Mouse (Mus musculus): ENCODE measurements around the gene Rbfox3. TPM values are rescaled to one million over a fixed set of nuclear protein-coding genes. Genes with fewer than 3 reads are reported as not detected.
A peak's percentile ranks its signal among the peaks of the same experiment; 100 is the strongest.

Rbfox3 gene
- total RNA-seq, 2 experiments from 2014 or later: 276 to 303 TPM

- no peak for DNase-seq (ENCODE audit: low spot score in 2 of 2)
- Histone ChIP-seq H3K27ac (no peak overlapping the region), H3K4me3 (no peak overlapping the region)
- TF ChIP-seq CTCF (conservative IDR thresholded peaks at IDR 0.05): no peak
Observed at GRCm38 (mm10) chr11:118736993-118737392, 174.4 kb downstream of the Rbfox3 start.

DNA sequence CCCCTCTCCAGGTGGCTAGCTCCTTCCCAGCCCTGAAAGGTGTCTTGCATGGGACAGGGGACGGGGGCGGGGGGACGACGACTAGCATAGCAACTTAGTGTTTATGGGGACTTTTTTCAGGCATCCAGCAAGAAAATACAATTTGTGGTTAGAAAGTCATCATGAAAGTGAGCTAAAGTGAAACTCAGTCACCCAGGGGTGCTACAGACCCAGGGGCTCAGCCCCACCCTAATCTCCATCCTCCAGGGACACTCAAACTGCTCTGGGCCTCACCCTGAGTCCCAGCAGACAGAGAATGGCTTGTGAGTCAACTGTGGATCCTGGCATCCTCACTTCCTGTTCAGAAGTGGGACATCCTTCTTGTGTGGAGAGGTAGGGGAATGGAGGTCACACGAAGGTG is 179.7 kb downstream of the Rbfox3 start:
- no peak overlapping the region for H3K4me3 ChIP-seq
- DNase-seq (ENCODE audit: low spot score in 2 of 2): no peak
- no peak overlapping the region for H3K27ac ChIP-seq
- TF ChIP-seq CTCF (conservative IDR thresholded peaks at IDR 0.05): no peak

- Histone ChIP-seq H3K27ac (no peak overlapping the region), H3K4me3 (no peak overlapping the region)
- no peak for TF ChIP-seq CTCF (conservative IDR thresholded peaks at IDR 0.05)
- DNase-seq (ENCODE audit: low spot score in 2 of 2): no peak
Observed at GRCm38 (mm10) chr11:118729373-118729772, 182.0 kb downstream of the Rbfox3 start.

DNA sequence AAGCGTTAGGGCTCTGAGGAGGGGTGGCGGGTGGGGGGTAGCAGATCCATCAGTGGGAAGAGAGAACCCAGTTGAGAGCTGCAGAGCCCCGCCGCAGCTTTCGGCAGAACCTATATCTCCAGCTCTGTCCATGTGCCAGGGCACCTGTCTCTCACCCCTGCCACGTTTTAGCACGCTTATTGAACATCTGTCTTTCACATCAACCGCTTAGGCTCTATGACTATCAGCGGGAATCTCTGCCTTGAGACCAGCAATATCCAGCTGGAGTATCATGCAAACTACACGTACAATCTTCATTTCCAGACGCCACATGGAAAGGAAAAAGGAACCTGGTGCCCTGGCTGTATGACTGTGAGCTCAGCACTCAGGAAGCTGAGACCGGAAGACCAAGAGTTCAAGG is 182.6 kb downstream of the Rbfox3 start:
- Histone ChIP-seq H3K27ac (no peak overlapping the region), H3K4me3 (no peak overlapping the region)
- TF ChIP-seq CTCF (conservative IDR thresholded peaks at IDR 0.05): no peak
- no peak for DNase-seq (ENCODE audit: low spot score in 2 of 2)

DNA sequence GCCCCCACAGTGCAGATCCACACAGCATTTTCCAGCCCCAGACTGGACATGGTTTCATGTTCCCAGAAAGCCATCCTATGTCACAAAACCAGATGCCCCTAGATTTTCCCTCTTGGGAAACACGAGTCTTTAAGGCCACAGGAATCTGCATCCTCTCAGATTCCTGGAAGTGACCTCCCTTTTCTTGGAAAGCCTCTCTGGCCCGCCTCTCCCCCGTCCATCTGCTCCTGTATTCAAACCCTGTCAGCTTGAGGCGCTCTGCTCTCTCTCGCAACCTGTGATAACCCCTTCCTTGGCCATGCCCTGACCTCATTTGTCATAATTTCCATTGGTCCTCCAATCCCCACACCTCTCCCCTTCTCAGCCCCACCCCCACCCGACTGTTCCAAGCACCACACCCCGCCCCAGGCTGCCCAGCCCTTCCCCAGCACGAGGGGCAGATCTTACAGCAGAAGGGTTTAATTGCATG is 183.3 kb downstream of the Rbfox3 start:
- DNase-seq (ENCODE audit: low spot score in 2 of 2): no peak
- no peak overlapping the region for H3K27ac ChIP-seq
- H3K4me3 ChIP-seq: no peak overlapping the region
- TF ChIP-seq CTCF (conservative IDR thresholded peaks at IDR 0.05): no peak

DNA sequence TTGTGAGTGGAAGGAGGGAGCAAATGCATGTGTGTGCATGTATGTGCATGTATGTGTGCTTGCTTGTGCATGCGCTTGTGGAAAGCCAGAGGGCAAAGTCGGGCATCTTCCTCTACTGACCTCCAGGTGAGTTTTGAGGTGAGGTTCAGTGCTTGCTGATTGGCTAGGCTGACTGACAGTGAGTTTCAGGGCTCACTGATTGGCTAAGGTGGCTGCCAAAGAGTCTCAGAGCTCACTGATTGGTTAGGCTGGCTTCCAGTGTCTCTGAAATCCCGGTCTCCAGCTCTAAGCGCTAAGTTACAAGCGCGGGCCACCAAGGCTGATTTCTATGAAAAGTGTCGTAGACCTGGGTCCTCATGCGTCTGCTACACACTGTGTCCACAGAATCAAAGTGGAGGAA is 185.0 kb downstream of the Rbfox3 start:
- no peak for TF ChIP-seq CTCF (conservative IDR thresholded peaks at IDR 0.05)
- Histone ChIP-seq H3K27ac (no peak overlapping the region), H3K4me3 (no peak overlapping the region)
- DNase-seq (ENCODE audit: low spot score in 2 of 2): no peak

GRCm38 (mm10) chr11:118724423-118724822 is 187.0 kb downstream of the Rbfox3 start:
- no peak overlapping the region for H3K27ac ChIP-seq
- no peak for DNase-seq (ENCODE audit: low spot score in 2 of 2)
- TF ChIP-seq CTCF (conservative IDR thresholded peaks at IDR 0.05): no peak
- H3K4me3 ChIP-seq: no peak overlapping the region

DNA sequence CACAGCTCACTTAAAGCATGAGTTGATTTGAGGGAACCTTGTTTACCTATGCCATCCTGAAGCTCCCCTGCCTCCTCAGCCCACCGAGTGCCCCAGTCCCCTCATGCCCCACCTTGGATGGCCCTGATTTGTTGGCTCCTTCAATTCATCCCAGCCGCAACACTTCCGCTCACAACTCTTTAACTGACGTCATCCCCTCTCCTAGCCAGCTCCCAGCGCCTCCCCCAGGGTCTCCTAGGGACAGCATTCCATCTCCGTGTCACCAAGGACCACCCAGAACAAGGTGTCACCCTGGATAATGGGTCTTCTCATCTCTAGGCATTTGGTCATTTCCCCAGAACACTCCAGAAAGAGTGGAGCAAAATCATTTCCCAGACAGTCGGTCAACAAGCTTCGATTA is 188.2 kb downstream of the Rbfox3 start:
- H3K4me3 ChIP-seq: no peak overlapping the region
- no peak for TF ChIP-seq CTCF (conservative IDR thresholded peaks at IDR 0.05)
- no peak overlapping the region for H3K27ac ChIP-seq
- no peak for DNase-seq (ENCODE audit: low spot score in 2 of 2)

DNA sequence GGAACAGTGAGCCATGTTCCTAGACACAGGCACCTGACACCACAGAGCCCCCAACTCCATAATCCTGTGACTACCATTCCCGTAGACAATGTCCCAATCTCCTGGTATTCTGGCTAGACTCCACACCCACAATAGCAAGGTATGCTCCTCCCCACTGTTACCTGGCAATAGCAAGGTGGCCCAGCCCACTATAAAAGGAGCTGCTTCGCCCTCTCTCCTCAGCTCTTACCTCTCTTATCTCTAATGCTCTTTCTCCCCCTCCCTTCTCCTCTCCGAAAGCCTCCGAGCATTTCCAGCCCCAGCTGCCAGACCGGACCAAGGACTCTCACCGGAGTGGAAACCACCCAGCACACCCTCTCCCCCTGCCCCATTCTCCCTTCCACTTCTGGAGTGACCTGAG is 189.5 kb downstream of the Rbfox3 start:
- no peak overlapping the region for H3K27ac ChIP-seq
- no peak for DNase-seq (ENCODE audit: low spot score in 2 of 2)
- no peak for TF ChIP-seq CTCF (conservative IDR thresholded peaks at IDR 0.05)

GRCm38 (mm10) chr11:118714601-118715524 is 196.5 kb downstream of the Rbfox3 start:
- H3K4me3 ChIP-seq: no peak overlapping the region
- no peak for TF ChIP-seq CTCF (conservative IDR thresholded peaks at IDR 0.05)
- DNase-seq (ENCODE audit: low spot score in 2 of 2): no peak
- H3K27ac ChIP-seq: peak overlapping the region; percentile 28; the same call in 1 of the 2 replicates

More for the DNA sequence above, 189.5 kb downstream of the Rbfox3 start:
- no peak overlapping the region for H3K4me3 ChIP-seq

DNA sequence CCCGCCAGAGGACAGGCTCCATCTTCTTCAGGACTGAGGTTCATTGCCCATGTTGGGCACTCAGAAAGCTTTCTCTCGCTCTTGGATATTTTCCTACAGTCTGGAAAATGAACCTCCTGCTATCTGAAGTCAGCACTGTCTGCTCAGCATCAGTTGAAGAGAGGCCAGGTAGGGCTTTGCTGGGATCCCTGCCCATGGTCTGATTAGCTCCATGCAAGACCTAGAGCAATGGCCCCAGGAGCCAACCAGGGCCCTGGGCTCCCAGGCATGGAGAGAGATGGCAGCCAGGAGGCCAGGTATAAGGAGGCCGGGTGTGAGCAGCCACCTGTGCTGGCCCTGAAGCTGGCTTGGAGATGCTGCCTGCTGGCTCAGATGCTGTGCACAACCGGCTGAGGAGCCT is 198.6 kb downstream of the Rbfox3 start:
- no peak for DNase-seq (ENCODE audit: low spot score in 2 of 2)
- no peak overlapping the region for H3K4me3 ChIP-seq
- TF ChIP-seq CTCF (conservative IDR thresholded peaks at IDR 0.05): no peak
- H3K27ac ChIP-seq: peak overlapping the region; percentile 18; the same call in 1 of the 2 replicates

- no peak overlapping the region for H3K27ac ChIP-seq
- no peak for TF ChIP-seq CTCF (conservative IDR thresholded peaks at IDR 0.05)
- no peak overlapping the region for H3K4me3 ChIP-seq
- DNase-seq (ENCODE audit: low spot score in 2 of 2): no peak
Observed at GRCm38 (mm10) chr11:118712058-118712457, 199.3 kb downstream of the Rbfox3 start.

DNA sequence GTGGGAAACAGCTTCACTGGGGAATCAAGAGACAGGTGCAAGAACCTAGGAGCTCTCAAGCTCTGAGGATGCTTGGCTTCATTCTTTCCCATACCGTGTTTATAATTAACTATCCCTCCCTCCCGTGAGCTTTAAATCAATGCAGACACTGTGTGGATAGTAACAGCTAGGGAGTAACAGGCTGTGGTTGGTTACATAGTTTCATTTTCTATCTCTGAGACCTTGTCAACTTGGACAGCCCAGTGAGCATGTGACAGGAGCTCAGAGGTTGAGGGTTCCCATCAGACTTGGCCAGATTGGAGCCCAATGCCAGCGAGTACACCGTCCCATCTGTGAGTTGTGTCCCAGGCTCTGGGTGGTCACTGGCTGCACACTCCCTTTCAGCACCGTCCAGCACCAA is 201.4 kb downstream of the Rbfox3 start:
- no peak for TF ChIP-seq CTCF (conservative IDR thresholded peaks at IDR 0.05)
- Histone ChIP-seq H3K4me3 (no peak overlapping the region), H3K27ac (no peak overlapping the region)
- DNase-seq (ENCODE audit: low spot score in 2 of 2): no peak

All from layer of hippocampus, adult 2 months (tissue).